Mouse (Mus musculus): ENCODE data around the gene Prl8a2.

Prl8a2 gene

GRCm38 (mm10) chr13:27345373-27345772 is at the start of gene Prl8a2:
TSS of gene Prl8a2 (plus strand) at chr13:27345673.
- in situ Hi-C loops (cut with MboI, MseI), result no loop called here

GRCm38 (mm10) chr13:27312334-27313225 is 32.9 kb upstream of the Prl8a2 start, which contains the start of gene Prl6a1:
TSS of gene Prl6a1 (plus strand) at chr13:27312627.
- in situ Hi-C loops (cut with MboI, MseI), result no loop called here

GRCm38 (mm10) chr13:27334989-27335388 is 10.5 kb upstream of the Prl8a2 start:
- in situ Hi-C loops (cut with MboI, MseI), result no loop called here

- in situ Hi-C loops (cut with MboI, MseI), result no loop called here
Observed at GRCm38 (mm10) chr13:27342733-27343275, 2.7 kb upstream of the Prl8a2 start.

GRCm38 (mm10) chr13:27390746-27391145 is 45.3 kb downstream of the Prl8a2 start, which contains the start of gene Prl2b1:
TSS of gene Prl2b1 (minus strand) at chr13:27390846.
- in situ Hi-C loops (cut with MboI, MseI), result no loop called here

- in situ Hi-C loops (cut with MboI, MseI), result no loop called here
Observed at GRCm38 (mm10) chr13:27399061-27399724, 53.7 kb downstream of the Prl8a2 start.
